Mouse (Mus musculus) erythroblast, embryonic 14.5 days (primary cell): ENCODE measurements around the gene Mthfr. TPM values are rescaled to one million over a fixed set of nuclear protein-coding genes. Genes with fewer than 3 reads are reported as not detected.

Source experiments
- H3K27me3 ChIP-seq: 2 replicates; pipeline ENCODE4 v1.6.1; 2012; ENCODE audit warnings: inconsistent platforms; ENCODE audit not compliant: control insufficient read depth
- H3K36me3 ChIP-seq: 2 replicates; pipeline ENCODE4 v1.6.1; 2012; ENCODE audit warnings: mild to moderate bottlenecking, inconsistent platforms; ENCODE audit not compliant: control insufficient read depth
- H3K4me1 ChIP-seq: 2 replicates; pipeline ENCODE4 v1.6.1; 2012; ENCODE audit warnings: inconsistent platforms; ENCODE audit not compliant: control insufficient read depth
- H3K4me3 ChIP-seq: replicated peaks from 2 replicates; pipeline ENCODE3; 2012; ENCODE audit warnings: moderate library complexity, mild to moderate bottlenecking, inconsistent platforms
- H3K9me3 ChIP-seq: 2 replicates; pipeline ENCODE4 v1.6.1; 2012; ENCODE audit warnings: low read length, inconsistent platforms, mixed read lengths; ENCODE audit not compliant: control insufficient read depth
- GATA1 ChIP-seq: IDR thresholded peaks from 2 replicates; pipeline ENCODE4 v1.6.1; 2012; ENCODE audit warnings: low read length, inconsistent platforms, mixed read lengths
- TAL1 ChIP-seq: IDR thresholded peaks from 3 replicates; pipeline ENCODE4 v1.6.1; 2012; ENCODE audit warnings: low read length, inconsistent platforms, mixed read lengths
- polyA plus RNA-seq: library from polyadenylated mRNA; stranded (reverse); fragments of >175 nt; gene quantifications from 2 replicates; pipeline ENCODE4 v1.2.3, GENCODE M21; 2012

The Mthfr gene
- polyA plus RNA-seq, 1 experiment: 2.8 TPM

- peaks cover 52% of the 10 kb centered on the region for H3K36me3 ChIP-seq
- TF ChIP-seq GATA1: no peak
- TF ChIP-seq TAL1: no peak
- no peak overlapping the region for H3K4me3 ChIP-seq
- H3K27me3 ChIP-seq: no peaks in the 10 kb centered on the region
- peaks cover 11% of the 10 kb centered on the region for H3K4me1 ChIP-seq
- no peaks in the 10 kb centered on the region for H3K9me3 ChIP-seq
Measured at GRCm38 (mm10) chr4:148058993-148059392, 20.1 kb downstream of the Mthfr start.

DNA sequence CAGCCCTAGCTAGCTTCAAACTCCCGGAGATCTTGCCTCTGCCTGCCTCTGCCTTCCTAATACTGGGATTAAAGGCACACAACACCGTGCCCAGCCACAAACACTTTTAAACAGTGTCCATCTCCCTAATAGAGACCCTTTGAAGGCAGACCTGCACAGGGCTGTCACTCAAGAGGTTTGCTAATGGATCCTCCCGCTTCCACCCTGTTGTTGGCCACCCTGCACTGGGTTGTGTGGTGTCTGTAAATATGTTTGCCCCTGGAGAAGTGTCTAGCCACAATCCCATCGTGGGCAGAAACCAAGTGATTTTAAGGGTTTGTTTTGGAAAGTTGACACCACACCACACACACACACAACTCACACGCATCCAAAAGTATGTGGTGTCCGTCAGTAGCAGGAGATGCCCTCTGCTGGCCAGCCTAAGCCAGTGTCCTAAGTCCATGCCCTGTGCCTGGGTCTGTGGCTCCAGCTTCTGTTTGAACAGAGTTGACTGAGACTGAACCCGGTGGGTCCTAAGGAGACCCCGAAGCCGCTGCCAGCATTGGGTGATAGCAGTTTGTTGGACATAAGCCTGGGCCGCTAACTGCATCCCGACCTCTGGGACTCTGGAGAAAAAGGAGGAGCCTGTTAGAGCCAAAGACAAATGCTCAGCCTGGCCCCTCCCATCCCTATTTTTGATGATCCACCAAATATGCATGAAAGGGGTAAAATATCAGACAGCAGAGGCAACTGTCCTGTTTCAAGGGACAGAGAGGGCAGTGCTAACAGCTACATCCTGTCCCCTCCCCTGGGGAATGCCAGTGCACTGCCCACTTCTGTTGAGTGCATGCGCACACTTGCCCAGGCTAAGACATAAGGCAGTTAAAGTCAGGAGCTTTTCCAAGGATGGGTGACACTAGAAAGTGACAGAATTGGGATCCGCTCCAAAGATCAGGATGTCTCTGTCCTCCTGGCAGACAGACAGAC is 21.5 kb downstream of the Mthfr start:
- Histone ChIP-seq H3K4me1 (peaks cover 11% of the 10 kb centered on the region), H3K9me3 (no peaks in the 10 kb centered on the region), H3K36me3 (peaks cover 38% of the 10 kb centered on the region), H3K27me3 (no peaks in the 10 kb centered on the region), H3K4me3 (no peak overlapping the region)
- no peak for TF ChIP-seq GATA1
- no peak for TF ChIP-seq TAL1

DNA sequence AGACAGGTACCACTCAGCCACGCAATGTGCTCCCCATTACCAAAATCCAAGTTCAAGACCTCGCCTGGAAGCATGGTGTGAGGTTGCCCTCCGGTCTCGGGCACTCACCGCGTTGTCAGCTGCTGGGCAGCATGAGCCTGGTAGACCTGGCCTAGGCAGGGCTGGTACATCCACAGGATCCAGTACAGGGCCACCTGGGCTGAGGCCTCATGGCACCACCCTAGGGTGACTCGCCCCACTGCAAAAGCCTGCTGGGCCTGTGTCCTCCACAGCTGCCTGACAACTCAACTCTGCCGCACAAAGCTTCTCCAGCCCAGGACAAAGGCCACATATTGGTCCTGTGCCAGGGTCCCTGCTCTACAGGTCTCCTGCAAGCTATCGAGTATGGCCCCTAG is 22.2 kb downstream of the Mthfr start:
- Histone ChIP-seq H3K4me3 (no peak overlapping the region), H3K27me3 (no peaks in the 10 kb centered on the region), H3K4me1 (peaks cover 11% of the 10 kb centered on the region), H3K36me3 (peaks cover 31% of the 10 kb centered on the region), H3K9me3 (no peaks in the 10 kb centered on the region)
- TF ChIP-seq TAL1: no peak
- TF ChIP-seq GATA1: no peak

DNA sequence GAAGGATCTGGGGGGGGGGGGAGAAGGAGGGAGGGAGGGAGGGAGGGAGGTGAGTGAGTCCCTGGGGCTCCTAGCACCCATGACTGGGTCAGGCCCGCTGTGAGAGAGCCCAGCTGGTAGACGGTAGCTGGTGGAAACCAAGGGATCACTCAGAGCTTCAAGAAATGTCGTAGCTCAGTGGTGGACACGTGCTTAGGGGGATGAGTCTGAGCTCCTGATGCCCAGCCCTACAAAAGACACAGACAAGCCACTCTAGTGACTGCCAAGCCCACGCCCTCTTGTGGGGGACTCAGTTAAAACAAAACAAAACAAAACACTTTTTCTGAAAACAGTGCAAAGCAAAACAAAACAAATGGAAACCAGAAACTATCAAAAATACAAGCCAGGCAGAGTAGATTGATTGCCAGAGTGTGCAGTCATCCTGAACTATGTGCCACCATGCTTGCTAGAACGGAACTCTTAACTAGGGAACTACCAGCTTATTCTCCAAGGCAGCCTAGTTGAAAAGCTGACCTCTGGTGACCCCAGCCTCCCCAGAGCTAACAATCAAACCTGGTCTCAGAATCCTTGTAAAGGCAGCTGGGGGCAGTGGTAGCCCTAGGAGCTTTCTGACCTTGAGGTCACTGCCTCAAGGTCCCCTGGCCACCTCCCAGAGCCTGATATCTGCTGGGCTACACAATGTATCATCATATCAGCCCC is 27.0 kb downstream of the Mthfr start:
- H3K36me3 ChIP-seq: no peaks in the 10 kb centered on the region
- no peaks in the 10 kb centered on the region for H3K27me3 ChIP-seq
- no peaks in the 10 kb centered on the region; the same call in 1 of the 2 replicates for H3K4me1 ChIP-seq
- TF ChIP-seq TAL1 (no peak), GATA1 (no peak)
- H3K4me3 ChIP-seq: no peak overlapping the region
- H3K9me3 ChIP-seq: no peaks in the 10 kb centered on the region

- TF ChIP-seq TAL1 (no peak), GATA1 (no peak)
- no peak overlapping the region for H3K4me3 ChIP-seq
- H3K4me1 ChIP-seq: no peaks in the 10 kb centered on the region; the same call in 1 of the 2 replicates
- H3K36me3 ChIP-seq: no peaks in the 10 kb centered on the region
- H3K9me3 ChIP-seq: no peaks in the 10 kb centered on the region
- no peaks in the 10 kb centered on the region for H3K27me3 ChIP-seq
Measured at GRCm38 (mm10) chr4:148066401-148066744, 27.5 kb downstream of the Mthfr start.

DNA sequence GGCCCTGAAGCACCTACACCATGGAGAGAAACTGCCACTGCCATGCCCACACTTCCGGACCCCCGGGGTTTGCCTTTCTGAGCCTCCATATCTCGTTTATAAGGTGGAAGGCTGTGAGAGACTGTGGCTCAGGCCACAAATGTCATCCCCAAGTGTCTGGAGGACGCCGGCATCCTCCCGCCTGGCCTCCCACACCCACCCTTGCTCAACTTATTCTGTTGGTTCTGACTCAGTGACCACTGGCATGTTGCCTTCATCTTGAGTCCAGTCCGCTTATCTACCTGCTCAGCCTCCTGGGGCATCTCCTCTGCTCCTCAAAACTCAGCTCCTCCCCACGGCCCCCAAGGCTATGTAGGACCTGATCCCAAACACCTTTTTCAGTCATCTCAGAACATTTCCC is 28.5 kb downstream of the Mthfr start:
- H3K4me3 ChIP-seq: no peak overlapping the region
- H3K27me3 ChIP-seq: no peaks in the 10 kb centered on the region
- peaks cover 5% of the 10 kb centered on the region; the same call in 1 of the 2 replicates for H3K4me1 ChIP-seq
- no peaks in the 10 kb centered on the region for H3K9me3 ChIP-seq
- H3K36me3 ChIP-seq: no peaks in the 10 kb centered on the region
- TF ChIP-seq GATA1 (no peak), TAL1 (no peak)

- no peak overlapping the region for H3K4me3 ChIP-seq
- no peak for TF ChIP-seq TAL1
- no peak for TF ChIP-seq GATA1
- no peaks in the 10 kb centered on the region for H3K9me3 ChIP-seq
Measured at GRCm38 (mm10) chr4:148069602-148070218, 30.8 kb downstream of the Mthfr start.

DNA sequence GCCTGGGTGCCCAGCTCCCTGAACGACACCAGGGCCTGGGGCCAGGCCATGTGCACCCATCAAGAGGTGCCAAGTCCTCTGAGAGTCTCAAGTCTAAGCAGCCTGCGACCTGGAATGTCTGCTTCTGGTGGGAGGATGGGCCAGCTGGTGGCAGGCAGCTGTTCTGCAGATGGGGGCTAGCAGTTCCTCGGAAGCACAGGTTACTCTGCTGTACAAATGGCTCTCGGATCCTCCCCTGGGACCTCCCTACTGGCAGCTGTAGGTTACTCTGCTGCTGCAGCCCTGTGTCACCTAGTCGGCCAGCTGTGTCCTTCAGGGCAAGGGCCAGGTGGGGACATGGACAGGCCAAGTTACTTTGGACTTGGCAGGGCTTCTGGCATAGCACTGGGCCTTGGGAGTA is 32.6 kb downstream of the Mthfr start:
- TF ChIP-seq TAL1 (no peak), GATA1 (no peak)
- no peaks in the 10 kb centered on the region for H3K36me3 ChIP-seq
- no peak overlapping the region for H3K4me3 ChIP-seq
- peaks cover 16% of the 10 kb centered on the region for H3K4me1 ChIP-seq
- H3K27me3 ChIP-seq: peaks cover 4% of the 10 kb centered on the region
- H3K9me3 ChIP-seq: no peaks in the 10 kb centered on the region

More at GRCm38 (mm10) chr4:148069602-148070218, 30.8 kb downstream of the Mthfr start:
- Histone ChIP-seq H3K4me1 (peaks cover 7% of the 10 kb centered on the region), H3K27me3 (peaks cover under 1% of the 10 kb centered on the region), H3K36me3 (no peaks in the 10 kb centered on the region)

DNA sequence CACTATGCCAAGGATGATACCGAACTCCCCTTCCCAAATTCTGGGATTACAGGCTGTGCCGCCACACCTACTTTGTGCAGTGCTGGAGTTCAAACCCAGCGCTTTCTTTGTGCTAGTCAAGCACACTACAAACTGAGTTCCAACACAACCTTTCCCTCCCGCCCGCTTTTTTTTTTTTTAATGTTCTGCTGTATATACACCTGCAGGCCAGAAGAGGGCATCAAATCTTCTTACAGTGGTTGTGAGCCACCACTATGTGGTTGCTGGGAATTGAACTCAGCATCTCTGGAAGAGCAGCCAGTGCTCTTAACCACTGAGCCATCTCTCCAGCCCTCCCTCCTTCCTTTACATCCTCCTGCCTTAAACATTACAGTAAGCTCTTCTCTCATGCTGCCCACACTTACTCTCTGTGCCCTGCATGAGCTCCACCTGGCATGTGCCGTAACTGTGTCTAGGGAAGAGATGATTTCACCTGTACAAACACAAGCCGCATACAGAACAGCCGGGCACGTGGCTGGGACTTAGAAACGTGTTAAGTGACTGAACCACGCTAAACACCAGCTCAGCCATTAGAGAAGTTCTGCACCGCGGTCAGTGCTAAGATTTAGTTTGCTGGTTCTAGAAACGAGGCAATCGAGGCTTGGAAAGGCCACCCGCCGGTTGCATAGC is 35.8 kb downstream of the Mthfr start:
- TF ChIP-seq TAL1 (no peak), GATA1 (no peak)
- peaks cover 4% of the 10 kb centered on the region for H3K27me3 ChIP-seq
- peak overlapping the region; percentile 60 for H3K4me3 ChIP-seq
- no peaks in the 10 kb centered on the region for H3K36me3 ChIP-seq
- H3K9me3 ChIP-seq: no peaks in the 10 kb centered on the region
- peaks cover 16% of the 10 kb centered on the region for H3K4me1 ChIP-seq
